Mouse (Mus musculus): ENCODE measurements around the gene Nxph3. TPM values are rescaled to one million over a fixed set of nuclear protein-coding genes. Genes with fewer than 3 reads are reported as not detected.

The Nxph3 gene
- polyA plus RNA-seq, 1 experiment from 2014 or later, result 2.0 TPM

DNA sequence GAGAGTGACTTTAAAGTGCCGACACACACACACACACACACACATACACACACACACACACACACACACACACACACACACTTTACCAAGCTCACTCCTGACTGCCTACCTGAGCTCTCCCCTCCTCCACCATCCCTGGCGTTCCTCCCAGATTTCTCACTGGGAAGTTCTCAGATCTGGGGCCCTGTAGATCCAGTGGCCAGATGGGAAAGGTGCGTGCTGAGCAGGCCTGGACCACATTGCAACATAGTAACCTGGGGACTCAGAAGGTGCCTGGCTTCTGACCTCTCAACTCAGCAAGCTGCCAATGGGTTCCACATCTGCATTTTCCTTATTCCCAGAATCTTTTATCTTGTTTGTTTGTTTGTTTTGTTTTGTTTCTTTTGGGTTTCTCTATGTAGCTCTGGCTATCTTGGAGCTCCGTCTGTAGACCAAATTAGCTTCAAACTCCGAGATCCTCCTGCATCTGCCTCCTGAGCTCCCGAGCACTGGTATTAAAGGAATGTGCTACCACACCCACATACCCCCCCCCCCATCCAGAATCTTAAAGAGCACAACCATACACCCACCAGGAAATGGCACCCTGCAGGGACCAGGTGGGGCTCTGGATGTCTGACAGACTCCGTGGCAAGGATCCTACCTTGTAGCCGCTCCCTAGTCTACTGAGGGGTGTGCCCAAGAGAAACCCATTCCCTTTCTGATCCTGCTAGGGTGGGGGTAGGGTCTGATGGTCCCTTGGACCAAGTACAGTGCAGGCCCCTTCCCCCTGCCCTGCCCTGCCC is 30.4 kb upstream of the Nxph3 start:
- no peaks in the 10 kb centered on the region for H3K36me3 ChIP-seq (replicated peaks; ENCODE audit: control insufficient read depth, insufficient read depth)
- 85% methylated on average over 8 of the region's 8 CpGs for WGBS
- H3K27ac ChIP-seq, result no peak overlapping the region
- H3K4me1 ChIP-seq (replicated peaks; ENCODE audit: control insufficient read depth, insufficient read depth, low read length), result 0 out of 2 replicates have a peak, but pooled peaks cover 9% of the 10 kb centered on the region
- H3K4me3 ChIP-seq (replicated peaks; ENCODE audit: low read length), result no peak overlapping the region
- no peak overlapping the region for H3K9ac ChIP-seq
- H3K27me3 ChIP-seq (ENCODE audit: control insufficient read depth, insufficient read depth, low read length), result no peaks in the 10 kb centered on the region; the same call in 1 of the 2 replicates
- H3K9me3 ChIP-seq (ENCODE audit: control insufficient read depth, low read length), result no peaks in the 10 kb centered on the region
- no peak overlapping the region for H3K4me2 ChIP-seq (replicated peaks)
- DNase-seq (ENCODE audit: low spot score) (no peak), ATAC-seq (ENCODE audit: low FRiP score) (no peak)

DNA sequence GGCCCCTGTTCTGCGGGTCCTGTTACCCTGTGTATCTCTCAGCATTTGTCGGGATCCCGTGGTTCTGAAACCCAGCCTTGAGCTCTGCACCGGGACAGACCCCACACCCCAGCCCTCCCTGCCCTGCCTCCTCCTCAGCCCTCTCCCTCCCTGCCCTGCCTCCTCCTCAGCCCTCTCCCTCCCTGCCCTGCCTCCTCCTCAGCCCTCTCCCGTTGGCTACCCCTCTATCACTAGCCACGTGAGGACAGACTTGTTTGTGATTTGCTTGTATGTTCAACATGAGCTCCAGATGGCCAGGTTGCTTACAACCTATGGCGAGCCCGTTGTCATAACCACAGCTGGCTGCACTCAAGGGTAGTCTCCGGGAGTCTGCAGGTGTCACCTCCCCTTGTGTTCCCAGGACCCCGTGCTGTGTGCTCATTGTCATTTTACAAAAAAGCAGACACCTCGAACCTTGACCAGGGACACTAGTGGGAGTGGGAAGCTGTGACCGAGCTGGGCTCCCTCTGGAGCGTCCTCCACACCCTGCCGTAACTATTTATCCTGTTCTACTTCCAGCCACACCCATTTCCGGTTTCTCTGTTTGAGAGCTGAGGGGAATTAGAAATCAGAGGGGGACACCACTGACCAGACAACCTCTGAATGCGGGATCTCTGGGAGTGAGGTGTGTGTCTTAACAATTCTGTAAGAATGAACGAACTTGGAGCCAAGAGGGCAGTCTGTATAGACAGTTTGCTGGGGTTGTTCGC is 26.4 kb upstream of the Nxph3 start:
- Histone ChIP-seq H3K4me1 (replicated peaks; ENCODE audit: control insufficient read depth, insufficient read depth, low read length) (0 out of 2 replicates have a peak, but pooled peaks cover 17% of the 10 kb centered on the region), H3K27me3 (ENCODE audit: control insufficient read depth, insufficient read depth, low read length) (no peaks in the 10 kb centered on the region; the same call in 1 of the 2 replicates), H3K36me3 (replicated peaks; ENCODE audit: control insufficient read depth, insufficient read depth) (no peaks in the 10 kb centered on the region), H3K9me3 (ENCODE audit: control insufficient read depth, low read length) (no peaks in the 10 kb centered on the region), H3K27ac (no peak overlapping the region), H3K4me3 (replicated peaks; ENCODE audit: low read length) (no peak overlapping the region), H3K4me2 (replicated peaks) (peak overlapping the region; percentile 6; the same call in 1 of the 2 replicates), H3K9ac (no peak overlapping the region)
- DNase-seq (ENCODE audit: low spot score) (no peak), ATAC-seq (ENCODE audit: low FRiP score) (no peak)
- 34% methylated on average over 18 of the region's 18 CpGs for WGBS

DNA sequence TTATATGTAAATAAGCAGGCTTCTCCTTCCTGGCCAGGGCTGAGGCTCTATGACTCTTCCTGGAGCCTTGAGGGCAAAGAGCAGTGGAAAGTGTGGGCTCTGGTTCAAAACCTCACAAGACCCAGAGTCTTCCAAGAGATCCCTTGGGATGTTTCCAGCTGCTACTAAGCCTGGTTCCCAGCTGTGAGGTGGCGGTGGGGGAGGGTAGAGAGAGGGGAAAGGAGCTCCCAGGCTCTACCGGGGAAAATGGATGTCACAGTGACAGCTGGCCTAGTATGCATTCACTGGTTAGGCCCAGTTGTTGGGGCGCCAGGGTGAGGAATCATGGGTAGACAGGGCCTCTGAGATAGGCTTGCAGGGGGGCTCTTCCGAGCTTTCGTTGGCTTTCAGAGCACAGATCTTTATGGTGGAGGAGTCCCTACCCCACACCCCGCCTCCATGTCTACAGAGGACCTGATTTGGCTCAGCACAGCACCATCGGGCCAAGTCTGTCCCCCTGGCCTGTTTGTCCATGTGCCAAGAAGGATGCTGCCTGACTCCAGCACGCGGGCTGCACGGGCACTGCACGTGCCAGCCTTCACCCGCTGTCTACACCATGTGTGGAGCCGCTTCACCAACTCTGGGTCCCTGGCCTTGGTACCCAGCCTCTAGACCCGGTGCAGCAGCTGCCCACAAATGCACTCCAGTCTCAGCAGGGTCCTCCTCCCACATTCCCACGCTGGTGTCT is 24.2 kb upstream of the Nxph3 start:
- H3K27me3 ChIP-seq (ENCODE audit: control insufficient read depth, insufficient read depth, low read length), result no peaks in the 10 kb centered on the region; the same call in 1 of the 2 replicates
- 64% methylated on average over 15 of the region's 15 CpGs for WGBS
- H3K4me1 ChIP-seq (replicated peaks; ENCODE audit: control insufficient read depth, insufficient read depth, low read length), result 0 out of 2 replicates have a peak, but pooled peaks cover 17% of the 10 kb centered on the region
- ATAC-seq (ENCODE audit: low FRiP score) (0 out of 2 replicates have a peak, but pooled peaks have one; percentile 25), DNase-seq (ENCODE audit: low spot score) (no peak)
- H3K4me3 ChIP-seq (replicated peaks; ENCODE audit: low read length), result no peak overlapping the region
- peak overlapping the region; percentile 51; the same call in 1 of the 2 replicates for H3K27ac ChIP-seq
- no peaks in the 10 kb centered on the region for H3K9me3 ChIP-seq (ENCODE audit: control insufficient read depth, low read length)
- H3K9ac ChIP-seq, result no peak overlapping the region
- H3K36me3 ChIP-seq (replicated peaks; ENCODE audit: control insufficient read depth, insufficient read depth), result no peaks in the 10 kb centered on the region
- H3K4me2 ChIP-seq (replicated peaks), result no peak overlapping the region

GRCm38 (mm10) chr11:95533484-95534160 is 19.3 kb upstream of the Nxph3 start:
- Histone ChIP-seq H3K4me2 (replicated peaks) (peak overlapping the region; percentile 48), H3K9ac (peak overlapping the region; percentile 34; the same call in 1 of the 2 replicates), H3K9me3 (ENCODE audit: control insufficient read depth, low read length) (no peaks in the 10 kb centered on the region), H3K27ac (no peak overlapping the region), H3K27me3 (ENCODE audit: control insufficient read depth, insufficient read depth, low read length) (no peaks in the 10 kb centered on the region), H3K4me3 (replicated peaks; ENCODE audit: low read length) (no peak overlapping the region), H3K36me3 (replicated peaks; ENCODE audit: control insufficient read depth, insufficient read depth) (no peaks in the 10 kb centered on the region), H3K4me1 (replicated peaks; ENCODE audit: control insufficient read depth, insufficient read depth, low read length) (0 out of 2 replicates have a peak, but pooled peaks cover 6% of the 10 kb centered on the region)
- DNase-seq (ENCODE audit: low spot score) (peak; percentile 90), ATAC-seq (ENCODE audit: low FRiP score) (peak; percentile 81)
- WGBS, result 26% methylated on average over 24 of the region's 24 CpGs

GRCm38 (mm10) chr11:95532353-95533072 is 18.1 kb upstream of the Nxph3 start:
- 73% methylated on average over 13 of the region's 13 CpGs for WGBS
- DNase-seq (ENCODE audit: low spot score), result no peak
- H3K4me1 ChIP-seq (replicated peaks; ENCODE audit: control insufficient read depth, insufficient read depth, low read length), result no peaks in the 10 kb centered on the region

DNA sequence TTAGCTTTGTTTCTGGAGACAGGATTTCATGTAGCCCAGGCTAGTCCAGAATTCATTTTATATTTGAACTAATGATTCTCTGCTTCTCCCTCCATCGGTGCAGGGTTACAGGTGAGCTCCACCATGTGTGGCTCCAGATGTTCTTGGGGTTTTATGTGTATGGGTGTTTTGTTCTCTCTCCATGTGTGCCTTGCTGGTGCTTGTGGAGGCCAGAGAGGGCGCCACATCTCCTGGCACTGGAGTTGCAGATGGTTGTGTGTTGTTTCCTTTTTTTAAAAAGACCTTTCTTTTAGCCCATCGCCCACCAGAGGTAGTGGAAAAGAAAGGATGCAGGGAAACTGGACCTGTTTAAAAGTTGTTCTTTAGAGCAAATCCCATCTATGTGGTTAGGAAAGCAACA is 13.9 kb upstream of the Nxph3 start:
- no peak overlapping the region for H3K27ac ChIP-seq
- no peak for ATAC-seq (ENCODE audit: low FRiP score)
- H3K9ac ChIP-seq, result no peak overlapping the region
- 83% methylated on average over 3 of the region's 3 CpGs for WGBS
- no peaks in the 10 kb centered on the region for H3K4me1 ChIP-seq (replicated peaks; ENCODE audit: control insufficient read depth, insufficient read depth, low read length)
- H3K27me3 ChIP-seq (ENCODE audit: control insufficient read depth, insufficient read depth, low read length), result no peaks in the 10 kb centered on the region
- H3K4me2 ChIP-seq (replicated peaks), result no peak overlapping the region
- no peak for DNase-seq (ENCODE audit: low spot score)
- no peak overlapping the region for H3K4me3 ChIP-seq (replicated peaks; ENCODE audit: low read length)
- H3K9me3 ChIP-seq (ENCODE audit: control insufficient read depth, low read length), result no peaks in the 10 kb centered on the region
- no peaks in the 10 kb centered on the region for H3K36me3 ChIP-seq (replicated peaks; ENCODE audit: control insufficient read depth, insufficient read depth)

More at GRCm38 (mm10) chr11:95532353-95533072, 18.1 kb upstream of the Nxph3 start:
- Histone ChIP-seq H3K9ac (no peak overlapping the region), H3K4me3 (replicated peaks; ENCODE audit: low read length) (no peak overlapping the region), H3K27ac (no peak overlapping the region), H3K4me2 (replicated peaks) (no peak overlapping the region), H3K27me3 (ENCODE audit: control insufficient read depth, insufficient read depth, low read length) (no peaks in the 10 kb centered on the region), H3K36me3 (replicated peaks; ENCODE audit: control insufficient read depth, insufficient read depth) (no peaks in the 10 kb centered on the region), H3K9me3 (ENCODE audit: control insufficient read depth, low read length) (no peaks in the 10 kb centered on the region)
- ATAC-seq (ENCODE audit: low FRiP score), result no peak

- DNase-seq (ENCODE audit: low spot score) (no peak), ATAC-seq (ENCODE audit: low FRiP score) (no peak)
- H3K27me3 ChIP-seq (ENCODE audit: control insufficient read depth, insufficient read depth, low read length), result no peaks in the 10 kb centered on the region
- no peak overlapping the region for H3K4me3 ChIP-seq (replicated peaks; ENCODE audit: low read length)
- no peaks in the 10 kb centered on the region for H3K36me3 ChIP-seq (replicated peaks; ENCODE audit: control insufficient read depth, insufficient read depth)
- no peak overlapping the region for H3K27ac ChIP-seq
- H3K9me3 ChIP-seq (ENCODE audit: control insufficient read depth, low read length), result no peaks in the 10 kb centered on the region
- WGBS, result 78% methylated on average over 8 of the region's 8 CpGs
- H3K9ac ChIP-seq, result no peak overlapping the region
- H3K4me1 ChIP-seq (replicated peaks; ENCODE audit: control insufficient read depth, insufficient read depth, low read length), result no peaks in the 10 kb centered on the region
- H3K4me2 ChIP-seq (replicated peaks), result no peak overlapping the region
Observed at GRCm38 (mm10) chr11:95527307-95527706, 12.9 kb upstream of the Nxph3 start.

- Histone ChIP-seq H3K9ac (peak overlapping the region; percentile 29; the same call in 1 of the 2 replicates), H3K27ac (no peak overlapping the region), H3K9me3 (ENCODE audit: control insufficient read depth, low read length) (no peaks in the 10 kb centered on the region), H3K4me1 (replicated peaks; ENCODE audit: control insufficient read depth, insufficient read depth, low read length) (peaks cover 5% of the 10 kb centered on the region; the same call in 1 of the 2 replicates), H3K36me3 (replicated peaks; ENCODE audit: control insufficient read depth, insufficient read depth) (no peaks in the 10 kb centered on the region), H3K27me3 (ENCODE audit: control insufficient read depth, insufficient read depth, low read length) (no peaks in the 10 kb centered on the region), H3K4me2 (replicated peaks) (peak overlapping the region; percentile 40), H3K4me3 (replicated peaks; ENCODE audit: low read length) (peak overlapping the region; percentile 15)
- under 1% methylated on average over 13 of the region's 13 CpGs for WGBS
- DNase-seq (ENCODE audit: low spot score), result peak; percentile 87
- ATAC-seq (ENCODE audit: low FRiP score), result peak; percentile 32; the same call in 1 of the 2 replicates
Observed at GRCm38 (mm10) chr11:95521563-95521962, 7.2 kb upstream of the Nxph3 start.
